Mouse (Mus musculus) ES-Bruce4 (cell line): Measurements from ENCODE around the gene Cpa1.

Source experiments
- CTCF ChIP-seq: IDR thresholded peaks from one replicate; pipeline ENCODE4 v1.8.1; 2011; ENCODE audit warnings: low read depth, low read length
- EP300 ChIP-seq: IDR thresholded peaks from 2 replicates; pipeline ENCODE4 v1.6.1; 2011; ENCODE audit warnings: low read depth, low read length; ENCODE audit not compliant: insufficient read depth

GRCm38 (mm10) chr6:30605111-30605510, 33.9 kb upstream of the Cpa1 start:
- TF ChIP-seq CTCF (no peak), EP300 (no peak)
